Mouse (Mus musculus) urinary bladder, postnatal 4 days (tissue): ENCODE results near the gene Ptprd.
"Not testable (repeated sequence)": the region's sequence is repeated elsewhere in the genome, so short reads cannot be mapped to it uniquely, and the experiment has no call there.

Source experiments
- DNase-seq, 2 experiments: peaks; one replicate each; pipeline ENCODE4 v3.0.0; 2021 to 2022; ENCODE audit warnings: low spot score in 2 of 2

The Ptprd gene

GRCm38 (mm10) chr4:76194762-76195161, 2017.0 kb downstream of the Ptprd start:
- no peak for DNase-seq

- DNase-seq = no peak
Observed at GRCm38 (mm10) chr4:76193496-76193895, 2018.3 kb downstream of the Ptprd start.

- no peak for DNase-seq
Observed at GRCm38 (mm10) chr4:76192031-76192430, 2019.7 kb downstream of the Ptprd start.

GRCm38 (mm10) chr4:76190788-76191187, 2021.0 kb downstream of the Ptprd start:
- DNase-seq = no peak

- DNase-seq = no peak
Observed at GRCm38 (mm10) chr4:76183095-76183494, 2028.7 kb downstream of the Ptprd start.

- DNase-seq = no peak
Observed at GRCm38 (mm10) chr4:76179497-76179896, 2032.3 kb downstream of the Ptprd start.

- DNase-seq = no peak
Observed at GRCm38 (mm10) chr4:76175086-76175485, 2036.7 kb downstream of the Ptprd start.

GRCm38 (mm10) chr4:76155750-76156149, 2056.0 kb downstream of the Ptprd start:
- DNase-seq = no peak

GRCm38 (mm10) chr4:76154190-76154589, 2057.6 kb downstream of the Ptprd start:
- no peak for DNase-seq

- no peak for DNase-seq
Observed at GRCm38 (mm10) chr4:76144925-76145324, 2066.8 kb downstream of the Ptprd start.

- DNase-seq = no peak
Observed at GRCm38 (mm10) chr4:76144333-76144732, 2067.4 kb downstream of the Ptprd start.

GRCm38 (mm10) chr4:76137901-76138300, 2073.9 kb downstream of the Ptprd start:
- DNase-seq = no peak

GRCm38 (mm10) chr4:76136625-76137024, 2075.1 kb downstream of the Ptprd start:
- DNase-seq = no peak

- DNase-seq = no peak
Observed at GRCm38 (mm10) chr4:76091845-76092244, 2119.9 kb downstream of the Ptprd start.

- no peak for DNase-seq
Observed at GRCm38 (mm10) chr4:76089866-76090265, 2121.9 kb downstream of the Ptprd start.

GRCm38 (mm10) chr4:76076051-76076450, 2135.7 kb downstream of the Ptprd start:
- DNase-seq = no peak

- DNase-seq = no peak
Observed at GRCm38 (mm10) chr4:76073286-76073685, 2138.5 kb downstream of the Ptprd start.

- no peak for DNase-seq
Observed at GRCm38 (mm10) chr4:76071720-76072119, 2140.0 kb downstream of the Ptprd start.

GRCm38 (mm10) chr4:76056836-76057235, 2154.9 kb downstream of the Ptprd start:
- no peak for DNase-seq

- no peak for DNase-seq
Observed at GRCm38 (mm10) chr4:76045650-76046049, 2166.1 kb downstream of the Ptprd start.

- DNase-seq = no peak
Observed at GRCm38 (mm10) chr4:76044802-76045201, 2167.0 kb downstream of the Ptprd start.

- DNase-seq = not testable (repeated sequence)
Observed at GRCm38 (mm10) chr4:76037178-76037577, 2174.6 kb downstream of the Ptprd start.

GRCm38 (mm10) chr4:76025571-76026325, 2186.0 kb downstream of the Ptprd start:
- DNase-seq = no peak

- no peak for DNase-seq
Observed at GRCm38 (mm10) chr4:76024502-76024821, 2187.3 kb downstream of the Ptprd start.
